Mouse (Mus musculus): ENCODE results near the gene Anks1b. TPM values are rescaled to one million over a fixed set of nuclear protein-coding genes. Genes with fewer than 3 reads are reported as not detected.

The Anks1b gene
- polyA plus RNA-seq, 1 experiment from 2014 or later, result 1.8 TPM

- peak; percentile 19 for DNase-seq (ENCODE audit: low spot score)
- Histone ChIP-seq H3K4me1 (replicated peaks; ENCODE audit: control insufficient read depth, insufficient read depth) (0 out of 2 replicates have a peak, but pooled peaks cover 3% of the 10 kb centered on the region), H3K36me3 (ENCODE audit: control insufficient read depth, insufficient read depth, low read length) (no peaks in the 10 kb centered on the region), H3K27ac (replicated peaks) (no peak overlapping the region), H3K4me2 (replicated peaks; ENCODE audit: low read depth) (peak overlapping the region; percentile 83), H3K9me3 (ENCODE audit: control insufficient read depth, low read length) (no peaks in the 10 kb centered on the region), H3K9ac (ENCODE audit: low read length) (no peak overlapping the region), H3K27me3 (ENCODE audit: control insufficient read depth, insufficient read depth, low read length) (peaks cover 16% of the 10 kb centered on the region; the same call in 1 of the 2 replicates), H3K4me3 (ENCODE audit: low read depth, low read length) (peak overlapping the region; percentile 46)
- WGBS, result 1% methylated on average over 28 of the region's 73 CpGs
- TF ChIP-seq EP300 (optimal IDR thresholded peaks at IDR 0.05) (no peak), CTCF (IDR thresholded peaks at IDR 0.05; ENCODE audit: low read depth) (no peak)
- no peak; the same call in 1 of the 2 replicates for ATAC-seq (ENCODE audit: low FRiP score, low TSS enrichment)
Observed at GRCm38 (mm10) chr10:90828581-90829393, 955.5 kb downstream of the Anks1b start.

GRCm38 (mm10) chr10:90829394-90830267 is 956.3 kb downstream of the Anks1b start:
- H3K4me1 ChIP-seq (replicated peaks; ENCODE audit: control insufficient read depth, insufficient read depth), result 0 out of 2 replicates have a peak, but pooled peaks cover 3% of the 10 kb centered on the region
- no peaks in the 10 kb centered on the region for H3K36me3 ChIP-seq (ENCODE audit: control insufficient read depth, insufficient read depth, low read length)
- ATAC-seq (ENCODE audit: low FRiP score, low TSS enrichment) (0 out of 2 replicates have a peak, but pooled peaks have one; percentile 63), DNase-seq (ENCODE audit: low spot score) (peak; percentile 17)
- H3K4me2 ChIP-seq (replicated peaks; ENCODE audit: low read depth), result peak overlapping the region; percentile 83
- TF ChIP-seq CTCF (IDR thresholded peaks at IDR 0.05; ENCODE audit: low read depth), result no peak
- no peak for TF ChIP-seq EP300 (optimal IDR thresholded peaks at IDR 0.05)
- no peak overlapping the region for H3K27ac ChIP-seq (replicated peaks)
- H3K27me3 ChIP-seq (ENCODE audit: control insufficient read depth, insufficient read depth, low read length), result peaks cover 16% of the 10 kb centered on the region; the same call in 1 of the 2 replicates
- 1% methylated on average over 43 of the region's 76 CpGs for WGBS
- H3K9me3 ChIP-seq (ENCODE audit: control insufficient read depth, low read length), result no peaks in the 10 kb centered on the region
- peak overlapping the region; percentile 46 for H3K4me3 ChIP-seq (ENCODE audit: low read depth, low read length)
- no peak overlapping the region for H3K9ac ChIP-seq (ENCODE audit: low read length)

- H3K36me3 ChIP-seq (ENCODE audit: control insufficient read depth, insufficient read depth, low read length), result no peaks in the 10 kb centered on the region
- no peak overlapping the region for H3K4me2 ChIP-seq (replicated peaks; ENCODE audit: low read depth)
- H3K27me3 ChIP-seq (ENCODE audit: control insufficient read depth, insufficient read depth, low read length), result peaks cover 16% of the 10 kb centered on the region; the same call in 1 of the 2 replicates
- ATAC-seq (ENCODE audit: low FRiP score, low TSS enrichment) (no peak), DNase-seq (ENCODE audit: low spot score) (no peak)
- no peak overlapping the region for H3K27ac ChIP-seq (replicated peaks)
- 0 out of 2 replicates have a peak, but pooled peaks cover 3% of the 10 kb centered on the region for H3K4me1 ChIP-seq (replicated peaks; ENCODE audit: control insufficient read depth, insufficient read depth)
- H3K9ac ChIP-seq (ENCODE audit: low read length), result no peak overlapping the region
- H3K9me3 ChIP-seq (ENCODE audit: control insufficient read depth, low read length), result no peaks in the 10 kb centered on the region
- no peak overlapping the region for H3K4me3 ChIP-seq (ENCODE audit: low read depth, low read length)
- 2% methylated on average over 11 of the region's 11 CpGs for WGBS
- TF ChIP-seq EP300 (optimal IDR thresholded peaks at IDR 0.05) (no peak), CTCF (IDR thresholded peaks at IDR 0.05; ENCODE audit: low read depth) (no peak)
Observed at GRCm38 (mm10) chr10:90830268-90830585, 956.9 kb downstream of the Anks1b start.

DNA sequence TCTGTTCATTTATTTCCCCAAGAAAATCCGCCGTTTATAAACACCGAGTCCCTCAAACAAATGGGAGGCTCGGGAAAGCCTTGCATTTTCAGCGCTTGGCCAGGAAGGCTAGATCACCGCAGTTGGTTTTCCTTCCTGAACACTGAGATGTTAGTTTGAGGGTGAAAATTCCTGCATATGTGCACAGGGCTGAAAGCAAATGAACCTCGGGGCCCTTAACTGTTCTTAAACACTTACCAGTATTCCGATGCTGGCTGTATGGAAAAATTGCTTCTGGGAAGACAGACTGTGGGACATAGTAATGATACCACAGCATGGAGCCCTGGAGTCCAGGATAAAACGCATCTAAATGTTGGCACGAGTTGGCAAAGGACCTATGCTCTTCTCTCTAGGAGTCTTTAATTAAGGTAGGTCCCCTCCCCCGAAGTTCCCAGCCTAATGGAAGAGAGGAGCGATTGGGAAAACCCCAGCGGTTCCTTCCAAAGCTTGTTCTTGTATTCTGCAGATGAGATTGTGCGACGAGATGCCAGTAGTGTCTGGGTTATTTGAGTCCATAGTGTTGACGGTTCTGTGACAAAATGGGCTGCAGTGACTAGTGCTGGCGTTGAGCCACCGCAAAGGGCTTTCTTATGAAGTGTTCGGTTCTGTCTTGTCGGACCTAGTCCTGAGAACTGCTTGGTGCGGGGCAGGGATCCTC is 957.4 kb downstream of the Anks1b start:
- Histone ChIP-seq H3K4me3 (ENCODE audit: low read depth, low read length) (no peak overlapping the region), H3K4me1 (replicated peaks; ENCODE audit: control insufficient read depth, insufficient read depth) (0 out of 2 replicates have a peak, but pooled peaks cover 3% of the 10 kb centered on the region), H3K9me3 (ENCODE audit: control insufficient read depth, low read length) (no peaks in the 10 kb centered on the region), H3K9ac (ENCODE audit: low read length) (no peak overlapping the region), H3K4me2 (replicated peaks; ENCODE audit: low read depth) (no peak overlapping the region), H3K36me3 (ENCODE audit: control insufficient read depth, insufficient read depth, low read length) (no peaks in the 10 kb centered on the region), H3K27ac (replicated peaks) (no peak overlapping the region), H3K27me3 (ENCODE audit: control insufficient read depth, insufficient read depth, low read length) (peaks cover 16% of the 10 kb centered on the region; the same call in 1 of the 2 replicates)
- no peak for ATAC-seq (ENCODE audit: low FRiP score, low TSS enrichment)
- WGBS, result 6% methylated on average over 21 of the region's 21 CpGs
- TF ChIP-seq EP300 (optimal IDR thresholded peaks at IDR 0.05), result no peak
- TF ChIP-seq CTCF (IDR thresholded peaks at IDR 0.05; ENCODE audit: low read depth), result no peak
- DNase-seq (ENCODE audit: low spot score), result no peak

GRCm38 (mm10) chr10:90831288-90831626 is 957.9 kb downstream of the Anks1b start:
- H3K27me3 ChIP-seq (ENCODE audit: control insufficient read depth, insufficient read depth, low read length), result peaks cover 16% of the 10 kb centered on the region; the same call in 1 of the 2 replicates
- no peak for ATAC-seq (ENCODE audit: low FRiP score, low TSS enrichment)
- 15% methylated on average over 2 of the region's 2 CpGs for WGBS
- H3K36me3 ChIP-seq (ENCODE audit: control insufficient read depth, insufficient read depth, low read length), result no peaks in the 10 kb centered on the region
- 0 out of 2 replicates have a peak, but pooled peaks cover 3% of the 10 kb centered on the region for H3K4me1 ChIP-seq (replicated peaks; ENCODE audit: control insufficient read depth, insufficient read depth)
- DNase-seq (ENCODE audit: low spot score), result no peak
- no peaks in the 10 kb centered on the region for H3K9me3 ChIP-seq (ENCODE audit: control insufficient read depth, low read length)
- H3K27ac ChIP-seq (replicated peaks), result no peak overlapping the region
- H3K4me2 ChIP-seq (replicated peaks; ENCODE audit: low read depth), result no peak overlapping the region
- H3K9ac ChIP-seq (ENCODE audit: low read length), result no peak overlapping the region
- H3K4me3 ChIP-seq (ENCODE audit: low read depth, low read length), result no peak overlapping the region
- no peak for TF ChIP-seq EP300 (optimal IDR thresholded peaks at IDR 0.05)
- TF ChIP-seq CTCF (IDR thresholded peaks at IDR 0.05; ENCODE audit: low read depth), result no peak
